Mouse (Mus musculus) CH12.LX (cell line): ENCODE measurements around the gene Dhx30. TPM values are rescaled to one million over a fixed set of nuclear protein-coding genes. Genes with fewer than 3 reads are reported as not detected.

Experiments
- DNase-seq: peaks from one replicate; pipeline ENCODE4 v3.0.0-alpha.2; 2013; ENCODE audit errors: extremely low read depth
- H3K27ac ChIP-seq: 2 replicates; pipeline ENCODE4 v1.5.1; 2012; ENCODE audit warnings: low read depth, mild to moderate bottlenecking, control low read depth, moderate library complexity; ENCODE audit not compliant: insufficient read depth
- H3K27me3 ChIP-seq: replicated peaks from 2 replicates; pipeline ENCODE3; 2012; ENCODE audit warnings: inconsistent platforms
- H3K36me3 ChIP-seq, 2 experiments: replicated peaks in 1 of 2; 2 replicates each; pipeline versions ENCODE3 to v1.6.1; 2012; ENCODE audit warnings: inconsistent platforms in 1 of 2, low read length in 1 of 2, mild to moderate bottlenecking in 1 of 2, mixed read lengths in 1 of 2, moderate library complexity in 1 of 2; ENCODE audit not compliant: control insufficient read depth in 1 of 2, insufficient read depth in 1 of 2
- H3K4me1 ChIP-seq, 2 experiments: 2 replicates each; pipeline ENCODE4 v1.6.1; 2012; ENCODE audit warnings: inconsistent platforms in 1 of 2, moderate library complexity in 1 of 2; ENCODE audit not compliant: insufficient read depth in 2 of 2, control insufficient read depth in 1 of 2
- H3K4me2 ChIP-seq: 2 replicates; pipeline ENCODE4 v1.6.1; 2012; ENCODE audit warnings: low read depth, mild to moderate bottlenecking, control low read depth; ENCODE audit not compliant: poor library complexity, insufficient read depth, severe bottlenecking
- H3K4me3 ChIP-seq, 3 experiments: fragments of 150-350 bp in 1 of 3; sonication (generic) in 1 of 3; replicated peaks in 1 of 3; 2 replicates each; pipeline versions ENCODE3 to v1.5.1; 2011 to 2012; ENCODE audit warnings: low read depth in 2 of 3, low read length in 2 of 3, mild to moderate bottlenecking in 2 of 3, moderate library complexity in 2 of 3, control low read depth in 1 of 3, improper control_type of control experiment in 1 of 3, inconsistent platforms in 1 of 3, mixed read lengths in 1 of 3; ENCODE audit not compliant: poor library complexity in 1 of 3
- H3K79me2 ChIP-seq: replicated peaks from 2 replicates; pipeline ENCODE4 v1.6.1; 2012; ENCODE audit warnings: mild to moderate bottlenecking, moderate library complexity; ENCODE audit not compliant: control insufficient read depth, poor library complexity, insufficient read depth, severe bottlenecking; ENCODE audit errors: extremely low read depth
- H3K9ac ChIP-seq: 2 replicates; pipeline ENCODE4 v1.6.1; 2012; ENCODE audit warnings: low read depth, mild to moderate bottlenecking, control low read depth, moderate library complexity; ENCODE audit not compliant: insufficient read depth
- H3K9me3 ChIP-seq: replicated peaks from 2 replicates; pipeline ENCODE3; 2012; ENCODE audit warnings: low read length, inconsistent platforms, mixed read lengths
- CHD1 ChIP-seq: IDR thresholded peaks from 2 replicates; pipeline ENCODE4 v1.6.1; 2012; ENCODE audit warnings: low read depth, low read length, improper control_type of control experiment, inconsistent platforms
- CHD2 ChIP-seq: IDR thresholded peaks from 2 replicates; pipeline ENCODE4 v1.6.1; 2011; ENCODE audit warnings: low read length, improper control_type of control experiment
- E2F4 ChIP-seq: IDR thresholded peaks from 2 replicates; pipeline ENCODE4 v1.6.1; 2011; ENCODE audit warnings: low read depth, low read length, improper control_type of control experiment; ENCODE audit not compliant: insufficient replicate concordance
- GABPA ChIP-seq: IDR thresholded peaks from 2 replicates; pipeline ENCODE4 v1.6.1; 2012; ENCODE audit warnings: low read depth, low read length, improper control_type of control experiment, inconsistent platforms; ENCODE audit not compliant: insufficient replicate concordance
- IRF4 ChIP-seq: IDR thresholded peaks from 2 replicates; pipeline ENCODE4 v1.6.1; 2014; ENCODE audit warnings: low read depth, mild to moderate bottlenecking, inconsistent platforms, low read length, improper control_type of control experiment
- JUN ChIP-seq: IDR thresholded peaks from 2 replicates; pipeline ENCODE4 v1.6.1; 2011; ENCODE audit warnings: low read depth, mild to moderate bottlenecking, low read length, improper control_type of control experiment, moderate library complexity; ENCODE audit not compliant: insufficient read depth
- JUND ChIP-seq: conservative IDR thresholded peaks from 2 replicates; pipeline ENCODE4 v1.6.1; 2011; ENCODE audit warnings: low read depth, low read length, improper control_type of control experiment
- MAFK ChIP-seq: IDR thresholded peaks from 2 replicates; pipeline ENCODE4 v1.6.1; 2011; ENCODE audit warnings: low read length, improper control_type of control experiment; ENCODE audit not compliant: insufficient replicate concordance
- MAX ChIP-seq: IDR thresholded peaks from 2 replicates; pipeline ENCODE4 v1.6.1; 2011; ENCODE audit warnings: low read length, improper control_type of control experiment
- MEF2A ChIP-seq: IDR thresholded peaks from 2 replicates; pipeline ENCODE4 v1.6.1; 2014; ENCODE audit warnings: low read depth, mild to moderate bottlenecking, inconsistent platforms, low read length, improper control_type of control experiment, borderline replicate concordance
- MXI1 ChIP-seq: IDR thresholded peaks from 2 replicates; pipeline ENCODE4 v1.6.1; 2011; ENCODE audit warnings: mild to moderate bottlenecking, low read depth, low read length, improper control_type of control experiment
- NELFE ChIP-seq: IDR thresholded peaks from 2 replicates; pipeline ENCODE4 v1.6.1; 2011; ENCODE audit warnings: low read depth, low read length, improper control_type of control experiment
- PAX5 ChIP-seq: IDR thresholded peaks from 2 replicates; pipeline ENCODE4 v1.6.1; 2012; ENCODE audit warnings: low read length, inconsistent platforms, mixed read lengths
- TBP ChIP-seq: conservative IDR thresholded peaks from 2 replicates; pipeline ENCODE4 v1.6.1; 2011; ENCODE audit warnings: low read depth, low read length, improper control_type of control experiment
- TCF12 ChIP-seq: IDR thresholded peaks from 2 replicates; pipeline ENCODE4 v1.6.1; 2014; ENCODE audit warnings: low read depth, mild to moderate bottlenecking, inconsistent platforms, low read length, improper control_type of control experiment
- USF1 ChIP-seq: IDR thresholded peaks from 2 replicates; pipeline ENCODE4 v1.6.1; 2014; ENCODE audit warnings: low read depth, mild to moderate bottlenecking, inconsistent platforms, low read length, improper control_type of control experiment
- USF2 ChIP-seq: conservative IDR thresholded peaks from 2 replicates; pipeline ENCODE4 v1.6.1; 2011; ENCODE audit warnings: low read depth, low read length, improper control_type of control experiment
- ZC3H11A ChIP-seq: IDR thresholded peaks from 2 replicates; pipeline ENCODE4 v1.6.1; 2012; ENCODE audit warnings: low read depth, mild to moderate bottlenecking, inconsistent platforms, low read length, improper control_type of control experiment
- ZKSCAN1 ChIP-seq: IDR thresholded peaks from 2 replicates; pipeline ENCODE4 v1.6.1; 2012; ENCODE audit warnings: low read depth, inconsistent platforms, low read length, improper control_type of control experiment, borderline replicate concordance
- ZMIZ1 ChIP-seq: IDR thresholded peaks from 2 replicates; pipeline ENCODE4 v1.6.1; 2012; ENCODE audit warnings: low read depth, mild to moderate bottlenecking, inconsistent platforms, low read length, improper control_type of control experiment
- ZNF384 ChIP-seq: IDR thresholded peaks from 2 replicates; pipeline ENCODE4 v1.6.1; 2012; ENCODE audit warnings: low read depth, low read length, improper control_type of control experiment, inconsistent platforms
- dilution Hi-C: fragments of 300-500 bp; cut with MboI; formaldehyde crosslinking; loops from 2 replicates; pipeline ENCODE4 v1.14.3; 2020; ENCODE audit warnings: low sequenced_read_pairs; ENCODE audit not compliant: extremely low pct_unique_long_range_greater_than_20kb, extremely low pct_ligation_motif_present
- in situ Hi-C: fragments of 300-500 bp; cut with MboI; formaldehyde crosslinking; loops from 3 replicates; pipeline ENCODE4 v1.14.3; 2019; ENCODE audit warnings: low sequenced_read_pairs, low pct_ligation_motif_present, low pct_unique_long_range_greater_than_20kb, mixed read lengths
- polyA plus RNA-seq: library from polyadenylated mRNA; unstranded; fragments of >175 nt; gene quantifications from 2 replicates; pipeline ENCODE4 v1.2.1, GENCODE M21; 2012; ENCODE audit warnings: low read depth; ENCODE audit not compliant: insufficient read length
- total RNA-seq, 2 experiments: library from RNA; depleted of rRNA; stranded (reverse); fragments of 300-350 nt in 1 of 2; fragments of >200 nt in 1 of 2; gene quantifications; 2 replicates each; pipeline ENCODE4 v1.2.3; 2012 to 2014

The Dhx30 gene
- total and polyA plus RNA-seq, 3 experiments = 68.8 to 129 (median 99.3) TPM

DNA sequence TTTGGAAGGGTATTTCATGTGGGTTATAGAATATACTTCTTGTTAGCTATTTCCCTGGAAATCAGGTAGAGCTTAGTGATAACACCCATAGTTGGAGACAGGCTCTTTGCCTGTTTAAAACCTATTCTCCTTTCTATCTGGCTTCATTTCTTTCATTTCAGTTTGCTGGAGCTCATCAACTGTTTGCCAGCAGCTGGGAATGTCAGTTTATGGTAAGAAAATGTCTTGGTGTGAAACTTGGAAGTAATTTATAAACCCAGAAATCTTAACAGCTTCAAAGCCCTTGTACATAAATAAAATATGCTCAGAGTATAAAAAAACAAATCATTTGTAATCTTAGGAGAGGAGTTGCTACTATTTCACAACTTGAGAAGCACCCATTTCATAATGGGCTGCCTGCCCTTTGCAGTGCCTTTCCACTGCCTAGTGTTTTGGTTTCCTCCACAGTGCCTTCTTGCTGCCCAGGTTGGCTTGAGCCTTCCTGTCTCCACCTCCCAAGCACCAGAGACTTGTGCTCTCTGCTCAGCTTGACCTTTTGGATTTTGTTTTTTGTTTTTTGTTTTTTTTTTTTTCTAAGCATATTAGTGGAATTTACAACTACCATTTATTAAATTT lies 71.8 kb downstream of the Dhx30 start:
- Histone ChIP-seq H3K79me2 (no peaks in the 10 kb centered on the region), H3K4me2 (no peak overlapping the region), H3K27me3 (no peaks in the 10 kb centered on the region), H3K4me1 (no peaks in the 10 kb centered on the region), H3K4me3 (no peak overlapping the region), H3K27ac (no peak overlapping the region), H3K9ac (no peak overlapping the region), H3K9me3 (no peaks in the 10 kb centered on the region), H3K36me3 (peaks cover 0 to 21% of the 10 kb centered on the region in 2 experiments)
- DNase-seq = no peak
- dilution Hi-C loops = no loop called here
- in situ Hi-C loops = no loop called here
- TF ChIP-seq TBP (no peak), ZMIZ1 (no peak), USF2 (no peak), MAFK (no peak), TCF12 (no peak), JUND (no peak), E2F4 (no peak), IRF4 (no peak), ZC3H11A (no peak), ZKSCAN1 (no peak), MEF2A (no peak), ZNF384 (no peak), PAX5 (no peak), CHD1 (no peak), MXI1 (no peak), NELFE (no peak), USF1 (no peak), GABPA (no peak)

DNA sequence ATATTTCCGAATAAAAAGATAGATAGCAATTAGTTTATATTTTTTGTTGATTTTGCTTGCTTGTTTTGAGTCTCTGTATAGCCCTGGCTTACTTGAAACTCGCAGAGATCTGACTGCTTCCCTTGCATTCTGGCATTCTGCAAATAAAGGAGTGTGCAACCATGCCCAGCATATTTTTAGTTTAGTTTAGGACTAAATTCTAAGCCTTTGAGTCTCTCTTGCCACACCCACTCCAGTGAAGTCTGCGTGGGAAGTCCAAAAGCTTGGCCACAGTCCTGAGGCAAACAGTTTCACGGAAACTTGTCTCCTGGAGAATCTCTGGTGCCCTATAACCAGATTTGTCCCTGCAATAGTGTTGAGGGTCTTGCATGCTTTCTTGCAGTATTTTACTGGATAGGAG lies 73.3 kb downstream of the Dhx30 start:
- H3K4me2 ChIP-seq = no peak overlapping the region
- in situ Hi-C loops (no loop called here), dilution Hi-C loops (no loop called here)
- TF ChIP-seq JUN (no peak), MAX (no peak), CHD2 (no peak), ZMIZ1 (no peak)
- no peak overlapping the region for H3K27ac ChIP-seq
- H3K9ac ChIP-seq = no peak overlapping the region
- DNase-seq = no peak
- no peak overlapping the region for H3K4me3 ChIP-seq
- no peaks in the 10 kb centered on the region for H3K9me3 ChIP-seq
- no peaks in the 10 kb centered on the region for H3K27me3 ChIP-seq
- no peaks in the 10 kb centered on the region for H3K79me2 ChIP-seq
- H3K4me1 ChIP-seq = no peaks in the 10 kb centered on the region
- peaks cover 5 to 34% of the 10 kb centered on the region in 2 experiments for H3K36me3 ChIP-seq
